Mouse (Mus musculus): ENCODE measurements around the gene Lmo7. TPM values are rescaled to one million over a fixed set of nuclear protein-coding genes. Genes with fewer than 3 reads are reported as not detected.

Lmo7 gene
- polyA plus RNA-seq, 1 experiment from 2014 or later: 16.0 TPM

GRCm38 (mm10) chr14:101964956-101965355, 235.2 kb downstream of the Lmo7 start:
- 63% methylated on average over 1 of the region's 1 CpGs for WGBS
- no peaks in the 10 kb centered on the region for H3K9me3 ChIP-seq (ENCODE audit: control insufficient read depth, low read length)
- no peak for ATAC-seq
- H3K27me3 ChIP-seq (replicated peaks; ENCODE audit: control insufficient read depth, insufficient read depth, low read length): no peaks in the 10 kb centered on the region
- no peaks in the 10 kb centered on the region for H3K4me1 ChIP-seq (replicated peaks; ENCODE audit: control insufficient read depth, insufficient read depth, low read length)
- no peak overlapping the region for H3K4me2 ChIP-seq (ENCODE audit: low read length)
- no peak overlapping the region for H3K4me3 ChIP-seq (replicated peaks; ENCODE audit: low read length)
- H3K27ac ChIP-seq (ENCODE audit: low read length): no peak overlapping the region
- no peak overlapping the region for H3K9ac ChIP-seq (replicated peaks; ENCODE audit: low read depth, low read length)
- H3K36me3 ChIP-seq (ENCODE audit: control insufficient read depth, insufficient read depth): no peaks in the 10 kb centered on the region

- no peak for ATAC-seq
- no peak overlapping the region for H3K9ac ChIP-seq (replicated peaks; ENCODE audit: low read depth, low read length)
- no peaks in the 10 kb centered on the region for H3K4me1 ChIP-seq (replicated peaks; ENCODE audit: control insufficient read depth, insufficient read depth, low read length)
- no peaks in the 10 kb centered on the region for H3K27me3 ChIP-seq (replicated peaks; ENCODE audit: control insufficient read depth, insufficient read depth, low read length)
- WGBS: 97% methylated on average over 1 of the region's 1 CpGs
- H3K4me3 ChIP-seq (replicated peaks; ENCODE audit: low read length): no peak overlapping the region
- no peaks in the 10 kb centered on the region for H3K9me3 ChIP-seq (ENCODE audit: control insufficient read depth, low read length)
- no peak overlapping the region for H3K4me2 ChIP-seq (ENCODE audit: low read length)
- no peak overlapping the region for H3K27ac ChIP-seq (ENCODE audit: low read length)
- no peaks in the 10 kb centered on the region for H3K36me3 ChIP-seq (ENCODE audit: control insufficient read depth, insufficient read depth)
Measured at GRCm38 (mm10) chr14:101972764-101973163, 243.0 kb downstream of the Lmo7 start.

- ATAC-seq: no peak
- no peaks in the 10 kb centered on the region for H3K36me3 ChIP-seq (ENCODE audit: control insufficient read depth, insufficient read depth)
- no peak overlapping the region for H3K4me2 ChIP-seq (ENCODE audit: low read length)
- H3K9me3 ChIP-seq (ENCODE audit: control insufficient read depth, low read length): no peaks in the 10 kb centered on the region
- H3K4me1 ChIP-seq (replicated peaks; ENCODE audit: control insufficient read depth, insufficient read depth, low read length): no peaks in the 10 kb centered on the region
- no peak overlapping the region for H3K9ac ChIP-seq (replicated peaks; ENCODE audit: low read depth, low read length)
- no peak overlapping the region for H3K4me3 ChIP-seq (replicated peaks; ENCODE audit: low read length)
- H3K27me3 ChIP-seq (replicated peaks; ENCODE audit: control insufficient read depth, insufficient read depth, low read length): no peaks in the 10 kb centered on the region
- WGBS: 76% methylated on average over 6 of the region's 6 CpGs
- no peak overlapping the region for H3K27ac ChIP-seq (ENCODE audit: low read length)
Measured at GRCm38 (mm10) chr14:101973171-101973570, 243.4 kb downstream of the Lmo7 start.

DNA sequence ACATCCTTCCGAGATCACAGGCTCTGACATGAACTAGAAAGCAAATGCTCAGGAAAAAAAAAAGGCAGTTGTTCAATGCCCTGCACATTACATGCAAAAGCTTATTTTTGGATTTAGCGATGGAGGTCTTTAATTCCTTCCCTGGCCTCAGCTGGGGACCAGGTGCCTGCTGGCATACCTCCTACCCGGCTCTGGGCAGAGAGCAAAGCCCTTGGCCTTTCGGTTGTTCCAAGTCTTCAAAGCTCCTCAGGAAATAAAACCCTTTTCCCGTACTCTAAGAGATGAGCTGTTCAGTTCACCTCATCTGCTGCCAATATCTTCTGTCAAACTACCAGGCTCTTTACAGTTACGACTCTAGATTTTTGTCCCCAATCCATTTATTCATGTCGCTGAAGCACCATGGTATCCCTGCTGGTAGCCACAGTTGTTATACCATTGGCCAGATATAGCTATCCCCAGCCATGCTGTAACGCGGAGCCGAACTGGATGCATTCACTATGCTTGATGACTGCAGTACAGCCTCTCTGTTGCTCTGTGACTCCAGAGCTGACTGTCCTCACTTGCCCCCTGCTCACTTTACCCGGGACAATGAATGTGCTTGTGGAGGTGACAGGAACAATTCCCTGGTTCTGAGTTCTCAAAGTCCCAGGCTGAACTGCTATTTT, 246.4 kb downstream of the Lmo7 start:
- H3K4me2 ChIP-seq (ENCODE audit: low read length): no peak overlapping the region
- no peak overlapping the region for H3K9ac ChIP-seq (replicated peaks; ENCODE audit: low read depth, low read length)
- H3K27me3 ChIP-seq (replicated peaks; ENCODE audit: control insufficient read depth, insufficient read depth, low read length): no peaks in the 10 kb centered on the region
- H3K9me3 ChIP-seq (ENCODE audit: control insufficient read depth, low read length): no peaks in the 10 kb centered on the region
- WGBS: 81% methylated on average over 11 of the region's 11 CpGs
- H3K36me3 ChIP-seq (ENCODE audit: control insufficient read depth, insufficient read depth): no peaks in the 10 kb centered on the region
- no peak for ATAC-seq
- no peaks in the 10 kb centered on the region for H3K4me1 ChIP-seq (replicated peaks; ENCODE audit: control insufficient read depth, insufficient read depth, low read length)
- no peak overlapping the region for H3K4me3 ChIP-seq (replicated peaks; ENCODE audit: low read length)
- no peak overlapping the region for H3K27ac ChIP-seq (ENCODE audit: low read length)

Other genes starting within 250 kb of the Lmo7 start
- 8.1 and 9.2 TPM in 2 replicates for gene Tbc1d4, start 120.8 kb upstream of the Lmo7 start, polyA plus RNA-seq (2015; fragmentation: Nextera tagmentation; extraction: Ambion mirVana)
- 94.6 and 96.8 TPM in 2 replicates for gene Commd6, start 89.3 kb upstream of the Lmo7 start, polyA plus RNA-seq (2015; fragmentation: Nextera tagmentation; extraction: Ambion mirVana)
- 235 and 247 TPM in 2 replicates for gene Uchl3, start 76.0 kb upstream of the Lmo7 start, polyA plus RNA-seq (2015; fragmentation: Nextera tagmentation; extraction: Ambion mirVana)
- 0.95 and 1.3 TPM in 2 replicates for gene Gm9922, start 143 bp upstream of the Lmo7 start, polyA plus RNA-seq (2015; fragmentation: Nextera tagmentation; extraction: Ambion mirVana)

Measured in forebrain, embryonic 16.5 days (tissue).